Mouse (Mus musculus): ENCODE data around the gene Numb. TPM values are rescaled to one million over a fixed set of nuclear protein-coding genes. Genes with fewer than 3 reads are reported as not detected.

Gene Numb
- total RNA-seq, 1 experiment = 17.2 TPM

DNA sequence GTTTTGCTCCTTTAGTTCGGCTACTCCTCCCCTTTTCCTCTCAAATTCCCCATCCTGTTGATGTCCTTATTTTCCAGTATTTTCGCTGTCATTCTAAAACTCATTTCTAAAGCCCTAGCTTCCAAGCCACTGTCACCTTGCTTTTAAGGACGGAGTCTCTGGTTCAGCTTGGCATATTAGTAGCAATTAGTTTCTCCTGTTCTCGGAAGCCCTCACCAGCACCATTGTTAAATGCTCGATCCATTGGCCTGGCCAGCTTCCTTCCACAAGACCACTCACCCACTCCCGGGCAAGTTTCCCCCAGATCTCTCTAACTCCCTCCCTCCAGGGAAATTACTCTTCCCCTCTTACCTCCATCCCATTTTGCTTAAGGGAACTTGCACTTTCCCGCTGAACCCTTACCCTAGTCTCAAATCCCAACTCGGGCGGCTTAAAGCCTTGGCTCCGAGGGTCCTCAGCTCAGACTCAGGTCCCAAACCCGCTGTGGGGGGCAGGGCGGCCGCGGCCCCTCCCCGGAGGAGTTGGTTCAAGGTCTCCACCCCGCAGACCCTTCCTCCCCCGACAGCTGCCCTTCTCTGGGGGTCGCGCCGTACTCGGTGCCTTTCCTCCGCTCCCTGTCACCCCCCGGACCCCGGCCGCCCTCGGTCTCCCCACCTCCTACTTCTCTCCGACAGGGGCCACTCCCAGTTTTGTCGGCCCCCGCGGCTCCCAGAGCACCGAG is 853 bp downstream of the Numb start:
- H3K4me3 ChIP-seq (ENCODE audit: insufficient read depth in 1 of 2, low read depth in 1 of 2, low read length in 2 of 2, poor library complexity in 1 of 2, severe bottlenecking in 1 of 2) = peak overlapping the region; percentile 80 to 95
- H3K9me3 ChIP-seq (ENCODE audit: control insufficient read depth, insufficient read depth, low read depth, low read length) = no peaks in the 10 kb centered on the region
- no peak for TF ChIP-seq CHD2 (IDR thresholded peaks at IDR 0.05; ENCODE audit: low read depth, low read length)
- TF ChIP-seq MAFK (IDR thresholded peaks at IDR 0.05; ENCODE audit: insufficient read depth, low read depth, low read length) = no peak
- no peak for TF ChIP-seq ZNF384 (IDR thresholded peaks at IDR 0.05; ENCODE audit: low read depth, low read length)
- no peak for TF ChIP-seq HCFC1 (IDR thresholded peaks at IDR 0.05; ENCODE audit: borderline replicate concordance, insufficient read depth, low read length)
- TF ChIP-seq ZC3H11A (IDR thresholded peaks at IDR 0.05; ENCODE audit: borderline replicate concordance, low read depth, low read length) = no peak
- peak overlapping the region; percentile 81 for H3K9ac ChIP-seq (ENCODE audit: insufficient read depth, low read depth, low read length, poor library complexity, severe bottlenecking)
- DNase-seq (ENCODE audit: low read depth, low spot score) = peak; percentile 21
- H3K27ac ChIP-seq (ENCODE audit: insufficient read depth, low read depth, low read length, poor library complexity, severe bottlenecking) = no peak overlapping the region
- H3K36me3 ChIP-seq (ENCODE audit: control insufficient read depth, insufficient read depth, low read length, poor library complexity, severe bottlenecking) = 0 out of 2 replicates have a peak, but pooled peaks cover 3% of the 10 kb centered on the region
- H3K4me1 ChIP-seq (ENCODE audit: control insufficient read depth in 2 of 2, insufficient read depth in 2 of 2, low read length in 2 of 2, poor library complexity in 1 of 2) = no peaks in the 10 kb centered on the region; a peak in 2 of 4 replicates
- in situ Hi-C loops (cut with MboI; ENCODE audit: low sequenced_read_pairs in 2 of 2, unreplicated experiment in 2 of 2) = no loop called here

- no peak overlapping the region for H3K4me3 ChIP-seq (ENCODE audit: insufficient read depth in 1 of 2, low read depth in 1 of 2, low read length in 2 of 2, poor library complexity in 1 of 2, severe bottlenecking in 1 of 2)
- H3K27ac ChIP-seq (ENCODE audit: insufficient read depth, low read depth, low read length, poor library complexity, severe bottlenecking) = no peak overlapping the region
- DNase-seq (ENCODE audit: low read depth, low spot score) = no peak
- no peaks in the 10 kb centered on the region for H3K4me1 ChIP-seq (ENCODE audit: control insufficient read depth in 2 of 2, insufficient read depth in 2 of 2, low read length in 2 of 2, poor library complexity in 1 of 2)
- in situ Hi-C loops (cut with MboI; ENCODE audit: low sequenced_read_pairs in 2 of 2, unreplicated experiment in 2 of 2) = no loop called here
- H3K9ac ChIP-seq (ENCODE audit: insufficient read depth, low read depth, low read length, poor library complexity, severe bottlenecking) = no peak overlapping the region
- TF ChIP-seq HCFC1 (IDR thresholded peaks at IDR 0.05; ENCODE audit: borderline replicate concordance, insufficient read depth, low read length) (no peak), MAFK (IDR thresholded peaks at IDR 0.05; ENCODE audit: insufficient read depth, low read depth, low read length) (no peak), ZNF384 (IDR thresholded peaks at IDR 0.05; ENCODE audit: low read depth, low read length) (no peak), ZC3H11A (IDR thresholded peaks at IDR 0.05; ENCODE audit: borderline replicate concordance, low read depth, low read length) (no peak), CHD2 (IDR thresholded peaks at IDR 0.05; ENCODE audit: low read depth, low read length) (no peak)
- H3K36me3 ChIP-seq (ENCODE audit: control insufficient read depth, insufficient read depth, low read length, poor library complexity, severe bottlenecking) = 0 out of 2 replicates have a peak, but pooled peaks cover 3% of the 10 kb centered on the region
- H3K9me3 ChIP-seq (ENCODE audit: control insufficient read depth, insufficient read depth, low read depth, low read length) = no peaks in the 10 kb centered on the region
Observed at GRCm38 (mm10) chr12:83916884-83917283, 4.8 kb downstream of the Numb start.

DNA sequence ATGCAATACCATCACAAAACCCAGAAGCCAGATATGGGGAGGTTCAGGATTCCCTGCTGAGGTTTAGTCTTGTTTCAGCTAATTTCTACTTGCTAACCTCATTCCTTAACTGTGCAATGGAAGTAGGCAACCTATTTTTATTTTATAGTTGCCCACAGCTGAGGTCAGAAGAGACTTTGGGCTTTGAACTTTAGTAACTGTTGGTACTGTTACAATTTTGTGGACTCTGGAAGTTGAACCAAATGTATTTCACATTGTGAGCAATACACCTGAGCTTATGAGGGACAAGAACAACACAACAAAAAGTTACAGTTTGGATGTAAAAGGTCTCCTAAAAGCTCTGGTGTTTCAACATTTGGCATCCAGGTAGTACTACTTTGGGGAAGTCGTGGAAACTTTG is 6.9 kb downstream of the Numb start:
- H3K4me1 ChIP-seq (ENCODE audit: control insufficient read depth in 2 of 2, insufficient read depth in 2 of 2, low read length in 2 of 2, poor library complexity in 1 of 2) = no peaks in the 10 kb centered on the region
- H3K36me3 ChIP-seq (ENCODE audit: control insufficient read depth, insufficient read depth, low read length, poor library complexity, severe bottlenecking) = 0 out of 2 replicates have a peak, but pooled peaks cover 3% of the 10 kb centered on the region
- H3K4me3 ChIP-seq (ENCODE audit: insufficient read depth in 1 of 2, low read depth in 1 of 2, low read length in 2 of 2, poor library complexity in 1 of 2, severe bottlenecking in 1 of 2) = no peak overlapping the region
- no peak overlapping the region for H3K9ac ChIP-seq (ENCODE audit: insufficient read depth, low read depth, low read length, poor library complexity, severe bottlenecking)
- TF ChIP-seq ZNF384 (IDR thresholded peaks at IDR 0.05; ENCODE audit: low read depth, low read length) = no peak
- TF ChIP-seq ZC3H11A (IDR thresholded peaks at IDR 0.05; ENCODE audit: borderline replicate concordance, low read depth, low read length) = no peak
- no peak for TF ChIP-seq MAFK (IDR thresholded peaks at IDR 0.05; ENCODE audit: insufficient read depth, low read depth, low read length)
- TF ChIP-seq CHD2 (IDR thresholded peaks at IDR 0.05; ENCODE audit: low read depth, low read length) = no peak
- no peak for TF ChIP-seq HCFC1 (IDR thresholded peaks at IDR 0.05; ENCODE audit: borderline replicate concordance, insufficient read depth, low read length)
- no peak for DNase-seq (ENCODE audit: low read depth, low spot score)
- no peak overlapping the region for H3K27ac ChIP-seq (ENCODE audit: insufficient read depth, low read depth, low read length, poor library complexity, severe bottlenecking)
- no peaks in the 10 kb centered on the region for H3K9me3 ChIP-seq (ENCODE audit: control insufficient read depth, insufficient read depth, low read depth, low read length)
- in situ Hi-C loops (cut with MboI; ENCODE audit: low sequenced_read_pairs in 2 of 2, unreplicated experiment in 2 of 2) = no loop called here

- Histone ChIP-seq H3K4me1 (ENCODE audit: control insufficient read depth in 2 of 2, insufficient read depth in 2 of 2, low read length in 2 of 2, poor library complexity in 1 of 2) (no peaks in the 10 kb centered on the region), H3K27ac (ENCODE audit: insufficient read depth, low read depth, low read length, poor library complexity, severe bottlenecking) (no peak overlapping the region), H3K9me3 (ENCODE audit: control insufficient read depth, insufficient read depth, low read depth, low read length) (no peaks in the 10 kb centered on the region), H3K36me3 (ENCODE audit: control insufficient read depth, insufficient read depth, low read length, poor library complexity, severe bottlenecking) (0 out of 2 replicates have a peak, but pooled peaks cover 3% of the 10 kb centered on the region), H3K9ac (ENCODE audit: insufficient read depth, low read depth, low read length, poor library complexity, severe bottlenecking) (no peak overlapping the region), H3K4me3 (ENCODE audit: insufficient read depth in 1 of 2, low read depth in 1 of 2, low read length in 2 of 2, poor library complexity in 1 of 2, severe bottlenecking in 1 of 2) (no peak overlapping the region)
- no peak for DNase-seq (ENCODE audit: low read depth, low spot score)
- TF ChIP-seq HCFC1 (IDR thresholded peaks at IDR 0.05; ENCODE audit: borderline replicate concordance, insufficient read depth, low read length) = no peak
- no peak for TF ChIP-seq CHD2 (IDR thresholded peaks at IDR 0.05; ENCODE audit: low read depth, low read length)
- no peak for TF ChIP-seq ZNF384 (IDR thresholded peaks at IDR 0.05; ENCODE audit: low read depth, low read length)
- TF ChIP-seq ZC3H11A (IDR thresholded peaks at IDR 0.05; ENCODE audit: borderline replicate concordance, low read depth, low read length) = no peak
- TF ChIP-seq MAFK (IDR thresholded peaks at IDR 0.05; ENCODE audit: insufficient read depth, low read depth, low read length) = no peak
- in situ Hi-C loops (cut with MboI; ENCODE audit: low sequenced_read_pairs in 2 of 2, unreplicated experiment in 2 of 2) = no loop called here
Observed at GRCm38 (mm10) chr12:83914202-83914740, 7.5 kb downstream of the Numb start.
